Mouse (Mus musculus) forebrain, embryonic 12.5 days (tissue): ENCODE data around the gene Stxbp1. TPM values are rescaled to one million over a fixed set of nuclear protein-coding genes. Genes with fewer than 3 reads are reported as not detected.

Experiments
- ATAC-seq: fragments of 200-750 bp; cut with Nextera tagmentation; 2 replicates; pipeline ENCODE4 v1.8.0; 2017; ENCODE audit warnings: moderate TSS enrichment; ENCODE audit not compliant: low FRiP score
- H3K27ac ChIP-seq: fragments of 300-500 bp; sonication (generic); 2 replicates; pipeline ENCODE4 v1.5.1; 2016; ENCODE audit warnings: mild to moderate bottlenecking
- H3K27me3 ChIP-seq: fragments of 300-500 bp; sonication (generic); 2 replicates; pipeline ENCODE4 v1.6.1; 2016; ENCODE audit warnings: mild to moderate bottlenecking
- H3K36me3 ChIP-seq: fragments of 300-500 bp; sonication (generic); replicated peaks from 2 replicates; pipeline ENCODE4 v1.6.1; 2016; ENCODE audit warnings: mild to moderate bottlenecking
- H3K4me1 ChIP-seq: fragments of 300-500 bp; sonication (generic); 2 replicates; pipeline ENCODE4 v1.6.1; 2016
- H3K4me2 ChIP-seq: fragments of 300-500 bp; sonication (generic); 2 replicates; pipeline ENCODE4 v1.6.1; 2016; ENCODE audit warnings: mild to moderate bottlenecking, moderate library complexity
- H3K4me3 ChIP-seq: fragments of 300-500 bp; sonication (generic); replicated peaks from 2 replicates; pipeline ENCODE4 v1.5.1; 2016; ENCODE audit warnings: mild to moderate bottlenecking
- H3K9ac ChIP-seq: fragments of 300-500 bp; sonication (generic); 2 replicates; pipeline ENCODE4 v1.6.1; 2016; ENCODE audit warnings: mild to moderate bottlenecking
- H3K9me3 ChIP-seq: fragments of 300-500 bp; sonication (generic); 2 replicates; pipeline ENCODE4 v1.6.1; 2016
- WGBS: fragments of 180-500 bp; shearing (Covaris S2); methylation state at CpG from one replicate; pipeline ENCODE4 v1.1.7; 2016; 5-methylcytosine and 5-hydroxymethylcytosine counted together
- polyA plus RNA-seq: library from polyadenylated mRNA; unstranded; fragments of >200 nt; fragmentation: Nextera tagmentation; extraction: Ambion mirVana; gene quantifications from 2 replicates; pipeline ENCODE4 v1.2.1, GENCODE M21; 2016

Gene Stxbp1
- polyA plus RNA-seq, 1 experiment from 2014 or later, result 68.5 TPM

- Histone ChIP-seq H3K4me3 (no peak overlapping the region), H3K27ac (peak overlapping the region; percentile 68), H3K9ac (no peak overlapping the region), H3K36me3 (no peaks in the 10 kb centered on the region), H3K4me2 (no peak overlapping the region), H3K4me1 (peaks cover 22% of the 10 kb centered on the region), H3K27me3 (no peaks in the 10 kb centered on the region), H3K9me3 (no peaks in the 10 kb centered on the region)
- 100% methylated on average over 1 of the region's 1 CpGs for WGBS
- ATAC-seq, result no peak
Observed at GRCm38 (mm10) chr2:32824778-32825177, 22.3 kb downstream of the Stxbp1 start.

DNA sequence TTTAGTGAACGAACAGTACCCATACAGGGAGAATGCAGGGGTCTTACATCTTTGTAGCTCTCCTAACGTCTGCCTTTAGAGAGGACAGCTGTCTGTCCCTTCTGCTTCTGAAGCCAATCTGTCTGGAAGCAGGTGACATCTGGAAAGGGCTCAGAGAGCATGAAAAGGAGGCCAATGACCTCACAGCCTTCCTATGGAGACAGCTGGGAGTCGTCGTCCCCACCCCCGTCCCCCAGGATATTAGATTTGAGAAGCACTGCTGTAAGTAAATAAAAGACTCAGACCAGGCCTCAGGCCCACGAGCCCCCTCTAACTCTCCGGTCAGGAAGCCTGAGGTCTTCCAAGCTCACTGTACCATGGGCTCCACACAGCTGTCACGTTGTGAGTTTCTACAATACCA is 22.9 kb downstream of the Stxbp1 start:
- 53% methylated on average over 8 of the region's 8 CpGs for WGBS
- Histone ChIP-seq H3K27me3 (no peaks in the 10 kb centered on the region), H3K9me3 (no peaks in the 10 kb centered on the region), H3K4me2 (no peak overlapping the region), H3K9ac (no peak overlapping the region), H3K4me3 (no peak overlapping the region), H3K27ac (peak overlapping the region; percentile 68), H3K36me3 (no peaks in the 10 kb centered on the region), H3K4me1 (peaks cover 19% of the 10 kb centered on the region)
- ATAC-seq, result 0 out of 2 replicates have a peak, but pooled peaks have one; percentile 44

GRCm38 (mm10) chr2:32823579-32824154 is 23.4 kb downstream of the Stxbp1 start:
- H3K4me1 ChIP-seq, result peaks cover 19% of the 10 kb centered on the region
- no peak overlapping the region for H3K4me2 ChIP-seq
- H3K27ac ChIP-seq, result peak overlapping the region; percentile 68
- 74% methylated on average over 8 of the region's 8 CpGs for WGBS
- no peak overlapping the region for H3K4me3 ChIP-seq
- no peak overlapping the region for H3K9ac ChIP-seq
- no peaks in the 10 kb centered on the region for H3K9me3 ChIP-seq
- no peaks in the 10 kb centered on the region for H3K27me3 ChIP-seq
- no peaks in the 10 kb centered on the region for H3K36me3 ChIP-seq
- no peak for ATAC-seq

GRCm38 (mm10) chr2:32823153-32823552 is 23.9 kb downstream of the Stxbp1 start:
- Histone ChIP-seq H3K27ac (peak overlapping the region; percentile 68), H3K9ac (no peak overlapping the region), H3K36me3 (peaks cover under 1% of the 10 kb centered on the region; the same call in 1 of the 2 replicates), H3K9me3 (no peaks in the 10 kb centered on the region), H3K4me2 (no peak overlapping the region), H3K4me3 (no peak overlapping the region), H3K27me3 (no peaks in the 10 kb centered on the region), H3K4me1 (peaks cover 19% of the 10 kb centered on the region)
- no peak for ATAC-seq
- 72% methylated on average over 11 of the region's 11 CpGs for WGBS

GRCm38 (mm10) chr2:32822643-32823042 is 24.4 kb downstream of the Stxbp1 start:
- no peak for ATAC-seq
- no peaks in the 10 kb centered on the region for H3K9me3 ChIP-seq
- WGBS, result 83% methylated on average over 6 of the region's 6 CpGs

GRCm38 (mm10) chr2:32821041-32821802 is 25.8 kb downstream of the Stxbp1 start:
- H3K27me3 ChIP-seq, result no peaks in the 10 kb centered on the region
- no peak overlapping the region for H3K4me3 ChIP-seq
- no peaks in the 10 kb centered on the region for H3K9me3 ChIP-seq
- H3K36me3 ChIP-seq, result peaks cover 6% of the 10 kb centered on the region; the same call in 1 of the 2 replicates
- no peak overlapping the region for H3K9ac ChIP-seq
- no peak overlapping the region for H3K27ac ChIP-seq
- WGBS, result 72% methylated on average over 11 of the region's 11 CpGs
- no peak for ATAC-seq
- H3K4me2 ChIP-seq, result no peak overlapping the region
- peaks cover 23% of the 10 kb centered on the region for H3K4me1 ChIP-seq

More at GRCm38 (mm10) chr2:32822643-32823042, 24.4 kb downstream of the Stxbp1 start:
- no peak overlapping the region for H3K4me2 ChIP-seq
- H3K9ac ChIP-seq, result no peak overlapping the region
- H3K36me3 ChIP-seq, result peaks cover 6% of the 10 kb centered on the region; the same call in 1 of the 2 replicates
- H3K4me1 ChIP-seq, result peaks cover 21% of the 10 kb centered on the region
- no peak overlapping the region for H3K27ac ChIP-seq
- no peaks in the 10 kb centered on the region for H3K27me3 ChIP-seq
- no peak overlapping the region for H3K4me3 ChIP-seq

DNA sequence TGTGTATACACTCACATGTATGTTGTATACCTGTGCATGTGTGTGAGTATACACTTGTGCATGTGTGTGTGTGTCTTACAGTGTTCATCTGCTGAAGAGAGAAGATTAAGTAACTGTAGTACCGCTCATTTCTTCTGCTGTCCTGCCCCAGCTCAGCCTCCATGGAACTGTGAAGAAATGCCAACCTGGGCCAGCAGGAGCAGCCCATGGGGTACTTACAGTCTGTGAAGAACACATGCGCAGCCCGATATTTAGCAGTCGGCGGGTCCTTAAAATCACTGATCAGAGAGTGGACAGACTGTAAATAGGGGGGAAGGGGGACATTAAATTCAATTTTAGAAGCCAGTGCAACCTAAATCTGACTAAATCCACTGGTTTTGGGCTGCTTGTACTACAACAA is 28.8 kb downstream of the Stxbp1 start:
- no peak overlapping the region for H3K4me2 ChIP-seq
- H3K27ac ChIP-seq, result no peak overlapping the region
- ATAC-seq, result no peak
- 88% methylated on average over 5 of the region's 5 CpGs for WGBS
- H3K4me1 ChIP-seq, result peaks cover 9% of the 10 kb centered on the region
- H3K9me3 ChIP-seq, result no peaks in the 10 kb centered on the region
- H3K36me3 ChIP-seq, result peaks cover 13% of the 10 kb centered on the region
- H3K27me3 ChIP-seq, result no peaks in the 10 kb centered on the region
- no peak overlapping the region for H3K4me3 ChIP-seq
- H3K9ac ChIP-seq, result no peak overlapping the region

- no peaks in the 10 kb centered on the region for H3K27me3 ChIP-seq
- 63% methylated on average over 7 of the region's 7 CpGs for WGBS
- no peak for ATAC-seq
- no peaks in the 10 kb centered on the region for H3K9me3 ChIP-seq
- H3K27ac ChIP-seq, result peak overlapping the region; percentile 73
- peaks cover 4% of the 10 kb centered on the region for H3K4me1 ChIP-seq
- H3K36me3 ChIP-seq, result peaks cover 13% of the 10 kb centered on the region
- no peak overlapping the region for H3K4me3 ChIP-seq
- no peak overlapping the region for H3K4me2 ChIP-seq
- no peak overlapping the region for H3K9ac ChIP-seq
Observed at GRCm38 (mm10) chr2:32817589-32817988, 29.5 kb downstream of the Stxbp1 start.

DNA sequence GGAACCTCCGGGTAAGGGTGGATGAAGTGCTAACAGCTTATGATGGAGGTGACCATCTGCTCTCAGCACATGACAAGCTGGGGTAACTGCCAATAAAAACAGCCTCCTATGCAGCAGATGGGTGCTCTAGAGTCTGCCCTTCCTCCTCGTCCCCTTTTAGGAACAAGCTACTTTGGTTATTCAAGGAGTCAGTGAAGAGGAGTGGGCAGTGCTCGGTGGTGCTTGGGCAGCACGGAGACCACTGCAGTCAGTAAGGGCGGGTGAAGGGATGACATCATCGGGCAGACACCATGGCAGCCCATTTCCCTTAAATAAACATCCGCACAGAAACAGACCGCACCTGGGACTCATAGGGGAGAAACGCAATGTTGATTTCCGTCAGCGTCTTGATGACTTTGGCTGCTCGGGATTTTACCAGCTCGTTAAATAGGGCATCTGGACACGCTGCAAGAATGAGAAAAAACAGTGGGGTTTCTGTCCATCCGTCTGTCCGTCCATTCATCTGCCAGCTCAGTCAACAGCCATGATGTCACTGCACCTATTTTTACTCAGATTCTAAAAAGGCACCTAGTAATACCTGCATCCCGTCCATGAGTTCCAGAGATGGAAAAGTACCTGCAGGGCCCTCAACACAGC is 30.0 kb downstream of the Stxbp1 start:
- H3K9ac ChIP-seq, result no peak overlapping the region
- 78% methylated on average over 17 of the region's 17 CpGs for WGBS
- H3K4me2 ChIP-seq, result no peak overlapping the region
- H3K27ac ChIP-seq, result peak overlapping the region; percentile 73
- H3K27me3 ChIP-seq, result no peaks in the 10 kb centered on the region
- peak; percentile 63; the same call in 1 of the 2 replicates for ATAC-seq
- H3K4me3 ChIP-seq, result no peak overlapping the region
- H3K9me3 ChIP-seq, result no peaks in the 10 kb centered on the region
- H3K4me1 ChIP-seq, result peaks cover 4% of the 10 kb centered on the region
- H3K36me3 ChIP-seq, result peaks cover 16% of the 10 kb centered on the region

- Histone ChIP-seq H3K27me3 (no peaks in the 10 kb centered on the region), H3K27ac (peak overlapping the region; percentile 56; the same call in 1 of the 2 replicates), H3K36me3 (peaks cover 22% of the 10 kb centered on the region), H3K4me2 (no peak overlapping the region), H3K4me1 (peaks cover 4% of the 10 kb centered on the region), H3K9ac (no peak overlapping the region), H3K9me3 (no peaks in the 10 kb centered on the region), H3K4me3 (no peak overlapping the region)
- no peak for ATAC-seq
- WGBS, result 92% methylated on average over 2 of the region's 2 CpGs
Observed at GRCm38 (mm10) chr2:32816497-32816896, 30.5 kb downstream of the Stxbp1 start.

DNA sequence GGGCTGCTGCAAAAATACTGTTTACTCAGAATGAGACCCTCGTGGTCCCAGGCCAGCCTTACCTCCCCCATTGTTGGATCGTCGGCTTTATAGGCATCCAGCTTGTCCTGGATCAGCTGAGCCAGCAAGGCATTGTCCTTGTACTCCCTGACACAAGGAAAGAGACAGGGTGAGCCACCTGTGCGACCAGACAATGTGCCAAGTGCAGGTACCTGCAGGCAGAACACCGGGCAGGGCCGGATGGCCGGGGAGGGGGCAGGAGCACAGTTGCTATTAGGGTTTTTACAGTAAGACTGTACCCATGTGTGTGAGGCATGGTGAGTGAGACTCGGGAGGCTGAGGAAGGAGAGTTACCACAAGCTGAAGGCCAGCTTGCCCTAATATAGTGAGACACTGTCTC is 35.1 kb downstream of the Stxbp1 start:
- Histone ChIP-seq H3K27ac (no peak overlapping the region), H3K4me3 (no peak overlapping the region), H3K4me1 (no peaks in the 10 kb centered on the region), H3K27me3 (no peaks in the 10 kb centered on the region), H3K9me3 (no peaks in the 10 kb centered on the region), H3K4me2 (no peak overlapping the region), H3K9ac (no peak overlapping the region), H3K36me3 (peaks cover 46% of the 10 kb centered on the region)
- ATAC-seq, result no peak
- 90% methylated on average over 8 of the region's 8 CpGs for WGBS

- no peak for ATAC-seq
- H3K36me3 ChIP-seq, result peaks cover 53% of the 10 kb centered on the region
Observed at GRCm38 (mm10) chr2:32808816-32809566, 38.1 kb downstream of the Stxbp1 start.

More at GRCm38 (mm10) chr2:32808816-32809566, 38.1 kb downstream of the Stxbp1 start:
- H3K9me3 ChIP-seq, result no peaks in the 10 kb centered on the region
- no peak overlapping the region for H3K4me2 ChIP-seq
- H3K27me3 ChIP-seq, result no peaks in the 10 kb centered on the region
- no peak overlapping the region for H3K9ac ChIP-seq
- H3K4me3 ChIP-seq, result no peak overlapping the region
- H3K27ac ChIP-seq, result no peak overlapping the region
- WGBS, result 94% methylated on average over 14 of the region's 14 CpGs
- H3K4me1 ChIP-seq, result no peaks in the 10 kb centered on the region
